Mouse (Mus musculus): ENCODE measurements at regions not wholly inside any gene's neighbourhood (a gene's known extent, or its start where the extent isn't known, plus 50 kb on each side); places are given as distances from the start of the nearest gene placed in this dataset.

DNA sequence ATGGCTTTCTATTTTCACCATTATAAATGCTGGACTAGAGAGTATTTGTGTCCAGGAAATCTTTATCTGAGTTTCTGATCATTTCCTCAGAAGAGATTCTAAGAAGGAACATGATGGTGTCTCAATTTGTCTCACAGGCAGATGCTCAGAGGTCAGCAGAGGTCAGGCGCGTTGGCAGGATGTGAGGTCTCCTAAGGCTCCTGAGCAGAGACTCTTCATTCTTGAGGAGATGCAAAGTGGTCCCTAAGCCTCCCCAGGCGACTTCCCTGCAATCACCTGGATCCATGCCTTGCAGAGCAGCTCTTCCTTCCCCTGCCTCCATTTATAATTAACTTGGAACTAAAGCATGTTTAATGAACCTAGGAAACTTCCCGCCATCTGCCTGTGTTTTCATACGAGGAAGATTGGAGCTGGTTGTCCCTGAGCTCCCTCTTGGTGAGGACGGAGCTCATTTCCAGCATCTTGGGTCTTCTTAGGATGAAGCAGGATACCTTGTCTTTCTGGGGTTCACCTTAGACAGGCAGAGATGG is 71.8 kb downstream of the Arf2 start:
- no peaks in the 10 kb centered on the region for H3K4me1 ChIP-seq (ENCODE audit: insufficient read depth, low read length)
- no peak overlapping the region for H3K4me3 ChIP-seq (ENCODE audit: low read depth, low read length)
- H3K9ac ChIP-seq (replicated peaks; ENCODE audit: low read length, poor library complexity, severe bottlenecking): no peak overlapping the region
- ATAC-seq (ENCODE audit: low FRiP score): no peak
- H3K9me3 ChIP-seq (ENCODE audit: low read length): no peaks in the 10 kb centered on the region
- no peak for TF ChIP-seq CTCF (IDR thresholded peaks at IDR 0.05)
- WGBS: 68% methylated on average over 6 of the region's 6 CpGs
- no peaks in the 10 kb centered on the region for H3K27me3 ChIP-seq (ENCODE audit: insufficient read depth, low read length)
- no peak overlapping the region for H3K27ac ChIP-seq (ENCODE audit: low read depth, low read length)
- no peak overlapping the region for H3K4me2 ChIP-seq (ENCODE audit: low read depth, low read length, poor library complexity, severe bottlenecking)
- peak; percentile 20 for DNase-seq (ENCODE audit: low spot score)
- H3K36me3 ChIP-seq (ENCODE audit: insufficient read depth, low read length): no peaks in the 10 kb centered on the region

DNA sequence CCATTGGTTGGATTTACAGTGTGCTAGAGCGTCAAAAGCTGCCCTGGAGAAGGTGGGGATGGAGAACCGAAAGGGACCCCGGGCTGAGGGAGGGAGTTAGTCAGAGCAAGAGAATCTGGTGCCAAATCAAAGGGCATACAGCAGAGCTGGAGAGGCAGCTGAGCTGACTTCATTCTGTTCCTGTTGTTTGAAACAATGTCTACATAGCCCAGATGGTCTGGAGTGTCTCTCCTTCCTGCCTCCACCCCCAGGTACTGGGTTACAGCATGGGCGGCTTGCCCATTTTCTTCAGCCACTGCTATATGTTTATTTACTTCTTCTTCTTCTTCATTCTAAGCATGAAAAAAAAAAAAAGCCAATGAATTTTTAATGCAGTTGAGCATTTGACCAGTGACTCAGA is 78.7 kb downstream of the Arf2 start:
- Histone ChIP-seq H3K27me3 (ENCODE audit: insufficient read depth, low read length) (no peaks in the 10 kb centered on the region), H3K4me2 (ENCODE audit: low read depth, low read length, poor library complexity, severe bottlenecking) (no peak overlapping the region), H3K4me3 (ENCODE audit: low read depth, low read length) (no peak overlapping the region), H3K4me1 (ENCODE audit: insufficient read depth, low read length) (no peaks in the 10 kb centered on the region), H3K36me3 (ENCODE audit: insufficient read depth, low read length) (no peaks in the 10 kb centered on the region), H3K9ac (replicated peaks; ENCODE audit: low read length, poor library complexity, severe bottlenecking) (no peak overlapping the region), H3K27ac (ENCODE audit: low read depth, low read length) (no peak overlapping the region), H3K9me3 (ENCODE audit: low read length) (no peaks in the 10 kb centered on the region)
- 86% methylated on average over 4 of the region's 4 CpGs for whole genome bisulfite sequencing
- DNase-seq (ENCODE audit: low spot score) (no peak), ATAC-seq (ENCODE audit: low FRiP score) (no peak)
- no peak for TF ChIP-seq CTCF (IDR thresholded peaks at IDR 0.05)

DNA sequence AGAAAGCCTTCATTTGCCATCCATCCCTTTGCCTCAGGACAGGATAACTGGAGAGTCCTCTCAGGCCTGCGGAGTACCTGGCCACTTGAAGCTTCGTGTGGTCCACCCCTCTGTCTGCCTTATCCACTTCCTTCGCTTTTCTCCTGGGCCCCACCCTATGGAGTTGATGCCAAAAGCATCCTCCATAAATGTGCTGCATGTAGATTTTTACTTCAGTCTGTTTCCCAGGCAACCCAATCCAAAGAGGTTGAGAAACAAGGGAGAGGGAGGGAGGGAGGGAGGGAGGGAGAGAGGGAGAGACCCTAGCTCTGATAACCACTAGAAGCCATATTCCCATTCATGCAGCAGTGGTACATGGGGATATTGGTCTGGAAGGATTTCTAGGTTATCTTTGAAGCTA is 80.7 kb upstream of the Crhr1 start:
- H3K4me3 ChIP-seq (ENCODE audit: low read depth, low read length): no peak overlapping the region
- no peaks in the 10 kb centered on the region for H3K9me3 ChIP-seq (ENCODE audit: low read length)
- DNase-seq (ENCODE audit: low spot score) (no peak), ATAC-seq (ENCODE audit: low FRiP score) (peak; percentile 69)
- H3K4me2 ChIP-seq (ENCODE audit: low read depth, low read length, poor library complexity, severe bottlenecking): no peak overlapping the region
- H3K27ac ChIP-seq (ENCODE audit: low read depth, low read length): peak overlapping the region; percentile 38; the same call in 1 of the 2 replicates
- H3K36me3 ChIP-seq (ENCODE audit: insufficient read depth, low read length): no peaks in the 10 kb centered on the region
- no peak overlapping the region for H3K9ac ChIP-seq (replicated peaks; ENCODE audit: low read length, poor library complexity, severe bottlenecking)
- no peak for TF ChIP-seq CTCF (IDR thresholded peaks at IDR 0.05)
- no peaks in the 10 kb centered on the region for H3K27me3 ChIP-seq (ENCODE audit: insufficient read depth, low read length)
- peaks cover 4% of the 10 kb centered on the region; the same call in 1 of the 2 replicates for H3K4me1 ChIP-seq (ENCODE audit: insufficient read depth, low read length)
- 62% methylated on average over 3 of the region's 3 CpGs for WGBS

DNA sequence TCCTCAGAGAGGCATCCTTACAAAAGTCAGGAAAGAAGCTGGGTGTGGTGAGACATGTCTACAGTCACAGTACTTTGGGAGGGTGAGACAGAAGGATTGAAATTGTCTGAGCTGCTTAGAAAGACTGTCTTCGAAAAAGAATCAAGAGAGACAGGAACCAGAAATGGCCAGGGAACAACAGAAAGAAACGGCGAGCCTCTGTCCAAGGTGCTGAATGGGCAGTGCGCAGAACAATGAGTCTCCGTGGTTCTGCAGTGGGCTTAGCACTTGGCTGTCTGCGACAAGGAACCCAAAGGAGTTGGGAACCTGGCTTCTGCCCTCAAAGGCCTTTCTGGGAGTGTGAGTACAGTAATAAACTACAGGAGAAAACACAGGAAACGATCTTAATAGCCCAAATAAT is 79.4 kb upstream of the Crhr1 start:
- no peak overlapping the region for H3K4me2 ChIP-seq (ENCODE audit: low read depth, low read length, poor library complexity, severe bottlenecking)
- WGBS: 26% methylated on average over 7 of the region's 7 CpGs
- H3K9ac ChIP-seq (replicated peaks; ENCODE audit: low read length, poor library complexity, severe bottlenecking): no peak overlapping the region
- no peaks in the 10 kb centered on the region for H3K36me3 ChIP-seq (ENCODE audit: insufficient read depth, low read length)
- DNase-seq (ENCODE audit: low spot score) (no peak), ATAC-seq (ENCODE audit: low FRiP score) (no peak)
- no peaks in the 10 kb centered on the region for H3K9me3 ChIP-seq (ENCODE audit: low read length)
- H3K27me3 ChIP-seq (ENCODE audit: insufficient read depth, low read length): no peaks in the 10 kb centered on the region
- no peak overlapping the region for H3K27ac ChIP-seq (ENCODE audit: low read depth, low read length)
- TF ChIP-seq CTCF (IDR thresholded peaks at IDR 0.05): no peak
- H3K4me3 ChIP-seq (ENCODE audit: low read depth, low read length): no peak overlapping the region
- H3K4me1 ChIP-seq (ENCODE audit: insufficient read depth, low read length): peaks cover 4% of the 10 kb centered on the region; the same call in 1 of the 2 replicates

DNA sequence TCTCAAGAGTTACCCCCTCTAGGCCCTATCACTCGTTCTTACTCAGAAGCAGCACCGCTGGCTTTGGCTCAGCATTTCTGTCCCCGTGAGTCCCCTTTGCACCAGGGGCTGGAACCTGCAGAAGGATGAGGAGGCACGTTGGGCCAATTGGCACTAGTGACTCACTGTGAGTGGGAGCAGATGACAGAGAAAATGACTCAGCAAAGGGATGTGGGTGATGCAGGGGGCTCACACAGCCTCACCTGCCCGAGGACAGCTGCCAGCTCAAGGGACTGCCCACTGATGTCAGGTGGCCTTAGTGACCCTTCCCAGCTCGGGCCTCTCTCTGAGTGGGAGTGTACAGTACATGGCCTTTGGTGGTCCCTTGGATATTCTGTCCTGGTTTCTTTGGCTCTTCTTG is 76.7 kb upstream of the Crhr1 start:
- Histone ChIP-seq H3K27me3 (ENCODE audit: insufficient read depth, low read length) (no peaks in the 10 kb centered on the region), H3K9ac (replicated peaks; ENCODE audit: low read length, poor library complexity, severe bottlenecking) (no peak overlapping the region), H3K36me3 (ENCODE audit: insufficient read depth, low read length) (no peaks in the 10 kb centered on the region), H3K27ac (ENCODE audit: low read depth, low read length) (no peak overlapping the region), H3K4me2 (ENCODE audit: low read depth, low read length, poor library complexity, severe bottlenecking) (no peak overlapping the region), H3K9me3 (ENCODE audit: low read length) (no peaks in the 10 kb centered on the region), H3K4me3 (ENCODE audit: low read depth, low read length) (no peak overlapping the region), H3K4me1 (ENCODE audit: insufficient read depth, low read length) (peaks cover 4% of the 10 kb centered on the region; the same call in 1 of the 2 replicates)
- DNase-seq (ENCODE audit: low spot score) (no peak), ATAC-seq (ENCODE audit: low FRiP score) (no peak)
- no peak for TF ChIP-seq CTCF (IDR thresholded peaks at IDR 0.05)
- 83% methylated on average over 6 of the region's 6 CpGs for WGBS

DNA sequence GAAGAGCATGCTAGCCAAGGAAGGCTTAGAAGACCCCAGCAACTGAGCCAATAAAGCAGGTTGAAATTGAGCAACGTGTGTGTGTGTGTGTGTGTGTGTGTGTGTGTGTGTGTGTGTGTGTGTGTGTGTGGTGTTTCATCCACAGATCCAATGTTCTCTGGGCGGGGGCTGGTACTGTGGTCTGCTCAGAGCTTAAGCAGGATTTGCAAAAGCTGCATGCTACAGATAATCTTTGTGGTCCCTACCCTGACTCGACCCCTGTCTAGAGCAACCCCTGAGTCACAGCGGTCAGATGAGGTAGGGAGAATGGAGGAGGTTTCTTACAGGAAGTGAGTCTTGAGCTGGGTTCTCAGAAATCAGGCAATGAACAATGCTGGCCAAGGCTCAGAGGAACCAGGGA is 75.6 kb upstream of the Crhr1 start:
- H3K36me3 ChIP-seq (ENCODE audit: insufficient read depth, low read length): no peaks in the 10 kb centered on the region
- no peak overlapping the region for H3K27ac ChIP-seq (ENCODE audit: low read depth, low read length)
- no peak overlapping the region for H3K9ac ChIP-seq (replicated peaks; ENCODE audit: low read length, poor library complexity, severe bottlenecking)
- ATAC-seq (ENCODE audit: low FRiP score) (no peak), DNase-seq (ENCODE audit: low spot score) (no peak)
- no peak overlapping the region for H3K4me2 ChIP-seq (ENCODE audit: low read depth, low read length, poor library complexity, severe bottlenecking)
- H3K9me3 ChIP-seq (ENCODE audit: low read length): no peaks in the 10 kb centered on the region
- H3K4me1 ChIP-seq (ENCODE audit: insufficient read depth, low read length): no peaks in the 10 kb centered on the region; the same call in 1 of the 2 replicates
- H3K4me3 ChIP-seq (ENCODE audit: low read depth, low read length): no peak overlapping the region
- WGBS: 71% methylated on average over 4 of the region's 4 CpGs
- no peak for TF ChIP-seq CTCF (IDR thresholded peaks at IDR 0.05)
- H3K27me3 ChIP-seq (ENCODE audit: insufficient read depth, low read length): no peaks in the 10 kb centered on the region
